Mouse (Mus musculus) ES-E14 (cell line): Measurements from ENCODE around the gene Med7. TPM values are rescaled to one million over a fixed set of nuclear protein-coding genes. Genes with fewer than 3 reads are reported as not detected.

ENCODE experiments used
- DNase-seq: peaks from one replicate; pipeline ENCODE4 v3.0.0-alpha.2; 2013; ENCODE audit warnings: low read depth, low spot score
- H3K27ac ChIP-seq: 2 replicates; pipeline ENCODE4 v1.5.1; 2012; ENCODE audit warnings: low read depth, mild to moderate bottlenecking, low read length, moderate library complexity, mixed read lengths; ENCODE audit not compliant: poor library complexity, insufficient read depth, severe bottlenecking
- H3K36me3 ChIP-seq: 2 replicates; pipeline ENCODE4 v1.6.1; 2012; ENCODE audit warnings: mild to moderate bottlenecking, low read length, moderate library complexity, mixed read lengths; ENCODE audit not compliant: control insufficient read depth, poor library complexity, insufficient read depth, severe bottlenecking
- H3K4me1 ChIP-seq, 2 experiments: fragments of 150-350 bp in 1 of 2; sonication (generic) in 1 of 2; 2 replicates each; pipeline ENCODE4 v1.6.1; 2012; ENCODE audit warnings: low read length in 2 of 2, mild to moderate bottlenecking in 1 of 2, mixed read lengths in 1 of 2; ENCODE audit not compliant: control insufficient read depth in 2 of 2, insufficient read depth in 2 of 2, poor library complexity in 1 of 2
- H3K4me3 ChIP-seq, 2 experiments: fragments of 150-350 bp in 1 of 2; sonication (generic) in 1 of 2; 2 replicates each; pipeline ENCODE4 v1.5.1; 2012; ENCODE audit warnings: low read length in 2 of 2, low read depth in 1 of 2, mild to moderate bottlenecking in 1 of 2, mixed read lengths in 1 of 2; ENCODE audit not compliant: insufficient read depth in 1 of 2, poor library complexity in 1 of 2, severe bottlenecking in 1 of 2
- H3K9ac ChIP-seq: 2 replicates; pipeline ENCODE4 v1.6.1; 2012; ENCODE audit warnings: low read depth, mild to moderate bottlenecking, low read length, mixed read lengths; ENCODE audit not compliant: poor library complexity, insufficient read depth, severe bottlenecking
- H3K9me3 ChIP-seq: fragments of 150-350 bp; sonication (generic); 2 replicates; pipeline ENCODE4 v1.6.1; 2012; ENCODE audit warnings: low read depth, mild to moderate bottlenecking, low read length; ENCODE audit not compliant: control insufficient read depth, insufficient read depth
- CHD2 ChIP-seq: IDR thresholded peaks from 2 replicates; pipeline ENCODE4 v1.6.1; 2014; ENCODE audit warnings: mild to moderate bottlenecking, low read depth, low read length, inconsistent platforms
- HCFC1 ChIP-seq: IDR thresholded peaks from 2 replicates; pipeline ENCODE4 v1.6.1; 2012; ENCODE audit warnings: low read length, inconsistent platforms, borderline replicate concordance; ENCODE audit not compliant: insufficient read depth
- MAFK ChIP-seq: IDR thresholded peaks from 2 replicates; pipeline ENCODE4 v1.6.1; 2014; ENCODE audit warnings: mild to moderate bottlenecking, low read depth, low read length, inconsistent platforms; ENCODE audit not compliant: insufficient read depth
- ZC3H11A ChIP-seq: IDR thresholded peaks from 2 replicates; pipeline ENCODE4 v1.6.1; 2012; ENCODE audit warnings: low read depth, mild to moderate bottlenecking, inconsistent platforms, low read length, borderline replicate concordance
- ZNF384 ChIP-seq: IDR thresholded peaks from 2 replicates; pipeline ENCODE4 v1.6.1; 2012; ENCODE audit warnings: low read depth, low read length, inconsistent platforms
- in situ Hi-C, 2 experiments: fragments of 600-800 bp; cut with MboI; formaldehyde crosslinking; loops; one replicate each; pipeline ENCODE4 v1.15.1; 2025; ENCODE audit warnings: low sequenced_read_pairs in 2 of 2, inconsistent platforms in 1 of 2; ENCODE audit not compliant: unreplicated experiment in 2 of 2
- total RNA-seq: library from RNA; depleted of rRNA; stranded (reverse); fragments of 300-350 nt; gene quantifications from 2 replicates; pipeline ENCODE4 v1.2.3, GENCODE M21; 2012

The Med7 gene
- total RNA-seq, 1 experiment = 44.1 TPM

GRCm38 (mm10) chr11:46396167-46396859, 40.4 kb upstream of the Med7 start, which contains the start of gene Fam71b:
TSS of gene Fam71b (plus strand) at chr11:46396559.
- no peak within 1 kb of the TSS for H3K27ac ChIP-seq
- in situ Hi-C loops = no loop called here
- 0 out of 4 replicates have a peak within 1 kb of the TSS, but pooled peaks of 1 of the 2 experiments have one; percentile 11 for H3K4me3 ChIP-seq
- no peaks in the 10 kb centered on the region for H3K9me3 ChIP-seq
- H3K4me1 ChIP-seq = peaks cover 0 to 3% of the 10 kb centered on the region in 2 experiments; a peak in 1 of 4 replicates
- no peaks in the 10 kb centered on the region for H3K36me3 ChIP-seq
- TF ChIP-seq ZC3H11A = no peak
- DNase-seq = no peak
- H3K9ac ChIP-seq = no peak within 1 kb of the TSS

- no peak for TF ChIP-seq CHD2
- no peak for TF ChIP-seq HCFC1
- no peak for TF ChIP-seq MAFK
- TF ChIP-seq ZC3H11A = no peak
- no peak for TF ChIP-seq ZNF384
- H3K4me1 ChIP-seq = peaks cover 0 to 3% of the 10 kb centered on the region in 2 experiments; a peak in 1 of 4 replicates
- no peak for DNase-seq
- in situ Hi-C loops = no loop called here
- H3K9me3 ChIP-seq = no peaks in the 10 kb centered on the region
- H3K27ac ChIP-seq = no peak overlapping the region
- no peaks in the 10 kb centered on the region for H3K36me3 ChIP-seq
- H3K9ac ChIP-seq = no peak overlapping the region
- no peak overlapping the region for H3K4me3 ChIP-seq
Measured at GRCm38 (mm10) chr11:46396860-46397179, 39.9 kb upstream of the Med7 start.

- no peaks in the 10 kb centered on the region for H3K9me3 ChIP-seq
- H3K36me3 ChIP-seq = no peaks in the 10 kb centered on the region
- peaks cover 0 to 3% of the 10 kb centered on the region in 2 experiments; a peak in 1 of 4 replicates for H3K4me1 ChIP-seq
- no peak overlapping the region for H3K9ac ChIP-seq
- TF ChIP-seq ZC3H11A (no peak), ZNF384 (no peak), HCFC1 (no peak), CHD2 (no peak), MAFK (no peak)
- no peak overlapping the region for H3K27ac ChIP-seq
- no peak for DNase-seq
- H3K4me3 ChIP-seq = no peak overlapping the region
- in situ Hi-C loops = no loop called here
Measured at GRCm38 (mm10) chr11:46397900-46398299, 38.8 kb upstream of the Med7 start.

GRCm38 (mm10) chr11:46398473-46398872, 38.3 kb upstream of the Med7 start:
- Histone ChIP-seq H3K36me3 (no peaks in the 10 kb centered on the region), H3K27ac (no peak overlapping the region), H3K9ac (no peak overlapping the region), H3K9me3 (no peaks in the 10 kb centered on the region), H3K4me3 (no peak overlapping the region), H3K4me1 (peaks cover 0 to 3% of the 10 kb centered on the region in 2 experiments; a peak in 1 of 4 replicates)
- TF ChIP-seq HCFC1 (no peak), ZC3H11A (no peak), CHD2 (no peak)
- in situ Hi-C loops = no loop called here
- DNase-seq = no peak

- Histone ChIP-seq H3K4me3 (no peak overlapping the region), H3K9ac (no peak overlapping the region), H3K9me3 (no peaks in the 10 kb centered on the region), H3K27ac (no peak overlapping the region), H3K4me1 (peaks cover 0 to 3% of the 10 kb centered on the region in 2 experiments; a peak in 1 of 4 replicates), H3K36me3 (no peaks in the 10 kb centered on the region)
- in situ Hi-C loops = no loop called here
- no peak for DNase-seq
- TF ChIP-seq ZC3H11A = no peak
- TF ChIP-seq HCFC1 = no peak
- no peak for TF ChIP-seq MAFK
- TF ChIP-seq CHD2 = no peak
- TF ChIP-seq ZNF384 = no peak
Measured at GRCm38 (mm10) chr11:46398933-46399383, 37.8 kb upstream of the Med7 start.
